In genomic region chr11:113611112-113611646, GRCm38 (mm10) we compare ENCODE assay signal across 8 mouse cellular contexts. TPM values are rescaled to one million over a fixed set of nuclear protein-coding genes. Genes with fewer than 3 reads are reported as not detected.
DNase-seq lines count a peak whose midpoint lies in the region; ATAC-seq and TF ChIP-seq lines count a peak whose summit lies in the region.
"Had no signal": no experiment of that assay in that cellular context is flagged by ENCODE, and none has a peak within 500 bp of the region (broad histone marks: within the 10 kb centered on the region; RNA-seq: fewer than 3 reads in every experiment).

No protein-coding gene starts in this region.

- 72% methylated on average over 10 of the region's 10 CpGs for WGBS in kidney, embryonic 16.5 days
- WGBS in liver, embryonic 13.5 days (ENCODE audit: insufficient replicate concordance): 72% methylated on average over 10 of the region's 10 CpGs

- DNase-seq in kidney, postnatal 36 days: no peak
- DNase-seq in Muller cell, postnatal 12 days (ENCODE audit: inconsistent ontology term): peak; percentile 11
- no peak for DNase-seq in liver, embryonic 13.5 days
- no peak for DNase-seq in cerebellum, postnatal 25 days

- no peak for TF ChIP-seq CTCF in cortical plate, adult 2 months (IDR thresholded peaks at IDR 0.05; ENCODE audit: extremely low read depth, insufficient read depth, low read length)

- peak overlapping the region; percentile 37 for H3K27ac ChIP-seq in kidney, embryonic 16.5 days (ENCODE audit: low read length)
- 0 out of 2 replicates have a peak overlapping the region, but pooled peaks have one; percentile 54 for H3K27ac ChIP-seq in cortical plate, adult 2 months (ENCODE audit: insufficient read depth, low read length)
- H3K27ac ChIP-seq in liver, embryonic 13.5 days: no peak overlapping the region

- no peak for TF ChIP-seq POLR2A in cortical plate, adult 2 months (IDR thresholded peaks at IDR 0.05; ENCODE audit: extremely low read depth, insufficient read depth, low read length)

- peaks cover 28% of the 10 kb centered on the region for H3K4me1 ChIP-seq in kidney, embryonic 16.5 days (ENCODE audit: insufficient read depth, low read length)
- 0 out of 2 replicates have a peak, but pooled peaks cover 3% of the 10 kb centered on the region for H3K4me1 ChIP-seq in cortical plate, adult 2 months (ENCODE audit: control insufficient read depth, insufficient read depth, low read length)
- peaks cover 13% of the 10 kb centered on the region for H3K4me1 ChIP-seq in liver, embryonic 13.5 days (replicated peaks)

- no peaks in the 10 kb centered on the region for H3K27me3 ChIP-seq in kidney, embryonic 16.5 days (ENCODE audit: insufficient read depth, low read length)
- peaks cover 5% of the 10 kb centered on the region; the same call in 1 of the 2 replicates for H3K27me3 ChIP-seq in liver, embryonic 13.5 days

- no peak overlapping the region for H3K4me2 ChIP-seq in kidney, embryonic 16.5 days (replicated peaks; ENCODE audit: low read depth, low read length)
- 0 out of 2 replicates have a peak overlapping the region, but pooled peaks have one; percentile 19 for H3K4me2 ChIP-seq in liver, embryonic 13.5 days

- H3K9me3 ChIP-seq in kidney, embryonic 16.5 days (ENCODE audit: low read length): no peaks in the 10 kb centered on the region
- no peaks in the 10 kb centered on the region for H3K9me3 ChIP-seq in liver, embryonic 13.5 days (replicated peaks)

- no peaks in the 10 kb centered on the region for H3K36me3 ChIP-seq in kidney, embryonic 16.5 days (ENCODE audit: insufficient read depth, low read length)
- H3K36me3 ChIP-seq in liver, embryonic 13.5 days: no peaks in the 10 kb centered on the region

- no peak overlapping the region for H3K4me3 ChIP-seq in kidney, embryonic 16.5 days (ENCODE audit: low read length)
- no peak overlapping the region for H3K4me3 ChIP-seq in cortical plate, adult 2 months (ENCODE audit: insufficient read depth, low read length)
- H3K4me3 ChIP-seq in liver, embryonic 13.5 days (replicated peaks): no peak overlapping the region

- H3K9ac ChIP-seq in kidney, embryonic 16.5 days (replicated peaks; ENCODE audit: low read length): 0 out of 2 replicates have a peak overlapping the region, but pooled peaks have one; percentile 45
- H3K9ac ChIP-seq in liver, embryonic 13.5 days: no peak overlapping the region

- ATAC-seq in kidney, embryonic 16.5 days (ENCODE audit: low FRiP score, low TSS enrichment): no peak
- ATAC-seq in liver, embryonic 13.5 days (ENCODE audit: low read depth): no peak
- no peak for ATAC-seq in megakaryocyte-erythroid progenitor cell, adult 5-6 weeks (replicated peaks; ENCODE audit: low FRiP score, low TSS enrichment, poor library complexity, severe bottlenecking)

RNA-seq across cellular contexts. Expression of gene Sstr2, which starts 8.0 kb away (rescaled TPM):
- 0.36 and 0.47 TPM in 2 replicates for polyA plus RNA-seq in kidney, embryonic 16.5 days (2015; fragmentation: Nextera tagmentation; extraction: Ambion mirVana)
- 27.3 and 31.9 TPM in 2 replicates for polyA plus RNA-seq in cortical plate, adult 2 months (2012; rRNA removed)
- polyA plus RNA-seq in liver, embryonic 13.5 days (2015; fragmentation: Nextera tagmentation; extraction: Ambion mirVana): 2.7 and 2.9 TPM in 2 replicates
- not detected in 2 replicates for total RNA-seq in megakaryocyte-erythroid progenitor cell, adult 5-6 weeks (2014; fragmentation: Nextera tagmentation)
- total RNA-seq in megakaryocyte-erythroid progenitor cell, adult 5-6 weeks (2017): 0.15 TPM in 1 of 2 replicates, not detected in the other
- total RNA-seq: monocyte, adult 5-6 weeks had no signal

RNA-seq across cellular contexts. Expression of gene Cog1, which starts 37.8 kb away (rescaled TPM):
- polyA plus RNA-seq in kidney, embryonic 16.5 days (2015; fragmentation: Nextera tagmentation; extraction: Ambion mirVana): 25.1 and 28.2 TPM in 2 replicates
- 69.9 and 70.6 TPM in 2 replicates for polyA plus RNA-seq in cortical plate, adult 2 months (2012; rRNA removed)
- polyA plus RNA-seq in liver, embryonic 13.5 days (2015; fragmentation: Nextera tagmentation; extraction: Ambion mirVana): 12.3 and 14.3 TPM in 2 replicates
- 37.2 and 51.6 TPM in 2 replicates for total RNA-seq in megakaryocyte-erythroid progenitor cell, adult 5-6 weeks (2014; fragmentation: Nextera tagmentation)
- total RNA-seq in megakaryocyte-erythroid progenitor cell, adult 5-6 weeks (2017): 23.9 and 26.2 TPM in 2 replicates

RNA-seq across cellular contexts. Expression of gene Slc39a11, which starts 38.7 kb away (rescaled TPM):
- 23.5 and 25.4 TPM in 2 replicates for polyA plus RNA-seq in kidney, embryonic 16.5 days (2015; fragmentation: Nextera tagmentation; extraction: Ambion mirVana)
- polyA plus RNA-seq in cortical plate, adult 2 months (2012; rRNA removed): 11.4 and 12.7 TPM in 2 replicates
- 15.0 and 16.3 TPM in 2 replicates for polyA plus RNA-seq in liver, embryonic 13.5 days (2015; fragmentation: Nextera tagmentation; extraction: Ambion mirVana)
- total RNA-seq in megakaryocyte-erythroid progenitor cell, adult 5-6 weeks (2014; fragmentation: Nextera tagmentation): 12.4 and 19.1 TPM in 2 replicates
- total RNA-seq in megakaryocyte-erythroid progenitor cell, adult 5-6 weeks (2017): 14.9 and 17.7 TPM in 2 replicates
